Mouse (Mus musculus) embryo, embryonic 9.5 days (tissue): ENCODE data around the gene Nudt5.
"Not testable (repeated sequence)": the region's sequence is repeated elsewhere in the genome, so short reads cannot be mapped to it uniquely, and the experiment has no call there.

ENCODE experiments used
- DNase-seq: peaks from one replicate; pipeline ENCODE4 v3.0.0-alpha.2; 2017; ENCODE audit errors: extremely low spot score

Nudt5 gene

GRCm38 (mm10) chr2:5844873-5845631 is at the start of gene Nudt5, which contains the start of gene Cdc123:
Gene Nudt5, plus strand, starts transcription at chr2:5845019.
Gene Cdc123, minus strand, starts transcription at chr2:5845164.
- DNase-seq, result peak; percentile 91

DNA sequence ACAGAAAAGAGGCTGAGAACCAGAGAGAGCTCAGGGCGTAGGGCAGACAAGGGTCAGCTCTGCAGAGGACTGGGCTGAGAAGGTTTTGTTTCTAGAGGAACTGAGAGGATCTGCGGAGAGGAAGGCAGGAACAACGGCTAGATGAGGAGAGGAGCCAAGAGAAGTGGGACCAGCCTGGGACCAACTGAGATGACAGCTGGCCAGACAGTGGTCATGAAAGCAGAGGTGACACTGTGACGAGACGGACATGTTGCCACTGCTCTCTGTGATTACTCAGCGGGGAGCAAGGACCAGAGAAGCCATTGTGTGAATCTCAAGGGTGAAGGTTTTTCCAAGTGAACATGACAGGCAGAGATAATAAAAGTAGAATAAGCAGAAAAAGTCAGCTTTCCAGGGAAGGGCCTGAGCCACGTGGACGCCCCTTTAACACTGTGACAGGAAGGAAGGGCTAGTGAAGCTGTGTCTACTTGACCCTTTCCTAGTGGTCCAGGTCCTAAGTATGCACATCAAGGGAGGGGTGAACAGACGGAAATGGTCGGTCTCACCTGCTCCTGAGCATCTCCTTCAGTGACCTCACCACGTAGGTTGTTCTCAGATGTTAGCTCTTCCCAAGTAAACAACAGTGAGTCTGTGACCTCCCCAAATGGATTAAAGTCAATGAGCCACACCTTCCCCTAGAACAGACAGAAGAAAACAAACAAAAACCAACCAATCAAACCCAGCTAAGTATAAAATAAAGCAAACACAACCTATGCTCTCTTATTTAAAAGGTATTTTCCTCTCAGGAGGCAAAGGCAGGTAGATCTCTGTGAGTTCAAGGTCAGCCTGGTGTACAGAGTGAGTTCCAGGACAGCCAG is 46.8 kb upstream of the Nudt5 start:
- DNase-seq, result no peak

- DNase-seq, result no peak
Measured at GRCm38 (mm10) chr2:5801182-5801640, 43.6 kb upstream of the Nudt5 start.

DNA sequence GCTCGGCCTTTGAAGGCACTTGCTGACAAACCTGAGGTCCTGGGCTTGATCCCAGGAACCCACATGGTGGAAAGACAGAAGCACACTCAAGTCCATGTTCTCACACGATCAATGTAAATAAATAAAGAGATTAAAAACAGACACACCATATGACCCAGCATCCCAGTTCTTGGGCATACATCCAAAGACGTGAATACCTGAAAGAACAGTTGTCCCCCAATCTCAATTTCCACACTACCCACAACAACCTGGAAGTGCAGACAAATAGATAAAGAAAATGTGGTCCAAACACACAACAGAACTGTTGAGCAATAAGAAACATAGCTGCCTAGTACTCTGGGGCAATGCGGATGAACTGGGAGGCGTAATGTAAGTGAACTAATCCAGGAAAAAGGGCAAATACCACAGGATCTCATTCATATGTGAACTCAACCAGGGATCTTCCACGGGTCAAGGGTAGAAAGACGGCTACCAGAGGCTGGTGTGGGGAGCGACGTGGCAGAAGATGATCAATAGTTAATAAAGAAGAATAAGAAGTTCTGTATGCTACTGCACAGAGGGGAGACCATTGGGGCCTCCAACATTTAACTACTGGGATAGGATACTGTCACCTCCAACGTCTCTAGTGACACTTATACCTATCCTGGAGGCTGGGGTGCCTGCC is 42.8 kb upstream of the Nudt5 start:
- DNase-seq, result no peak

GRCm38 (mm10) chr2:5804440-5805045 is 40.3 kb upstream of the Nudt5 start:
- DNase-seq, result no peak

- DNase-seq, result no peak
Measured at GRCm38 (mm10) chr2:5805228-5805627, 39.6 kb upstream of the Nudt5 start.

DNA sequence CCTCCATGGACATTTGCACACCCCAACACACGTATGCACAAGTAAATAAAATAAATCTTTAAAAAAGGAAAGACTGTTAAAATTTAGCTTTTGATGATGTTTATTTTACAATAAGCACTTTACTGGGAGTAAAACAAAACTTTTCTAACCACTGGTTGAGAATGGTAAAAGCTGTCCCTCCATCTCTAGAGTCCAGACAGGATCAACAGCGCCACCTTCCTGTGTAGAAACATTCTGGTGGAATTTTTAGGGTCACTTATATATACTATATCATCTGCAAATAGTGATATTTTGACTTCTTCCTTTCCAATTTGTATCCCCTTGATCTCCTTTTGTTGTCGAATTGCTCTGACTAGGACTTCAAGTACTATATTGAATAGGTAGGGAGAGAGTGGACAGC is 38.6 kb upstream of the Nudt5 start:
- DNase-seq, result not testable (repeated sequence)

DNA sequence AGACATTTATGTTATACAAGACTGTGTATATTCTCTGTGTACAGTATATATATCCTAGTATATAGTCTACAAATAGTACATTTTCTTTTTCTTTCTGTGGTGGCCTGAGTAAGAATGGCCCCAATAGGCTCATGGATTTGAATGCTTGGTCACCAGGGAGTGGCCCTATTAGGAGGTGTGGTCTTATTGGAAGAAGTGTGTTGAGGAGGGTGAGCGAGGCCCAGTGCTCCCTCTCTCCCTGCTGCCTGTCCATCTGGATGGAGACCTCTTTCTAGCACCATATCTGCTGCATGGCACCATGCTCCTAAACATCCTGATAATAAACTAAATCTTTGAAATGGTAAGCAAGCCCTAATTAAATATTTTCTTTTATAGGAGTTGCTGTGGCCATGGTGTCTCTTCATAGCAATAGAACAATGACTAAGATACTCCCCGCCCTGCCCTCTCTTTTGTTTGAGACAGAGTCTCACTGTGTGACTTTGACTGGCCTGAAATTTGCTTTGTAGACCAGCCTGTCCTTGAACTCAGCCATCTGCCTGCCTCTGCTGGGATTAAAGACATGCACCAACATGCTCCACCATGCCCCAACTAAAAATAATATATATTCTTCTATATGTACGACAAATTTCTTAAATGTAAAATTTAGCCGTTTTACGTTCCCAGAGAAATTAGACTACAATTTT is 34.6 kb upstream of the Nudt5 start:
- DNase-seq, result no peak

GRCm38 (mm10) chr2:5811235-5811782 is 33.5 kb upstream of the Nudt5 start:
- DNase-seq, result no peak

GRCm38 (mm10) chr2:5821264-5821663 is 23.6 kb upstream of the Nudt5 start:
- DNase-seq, result no peak

DNA sequence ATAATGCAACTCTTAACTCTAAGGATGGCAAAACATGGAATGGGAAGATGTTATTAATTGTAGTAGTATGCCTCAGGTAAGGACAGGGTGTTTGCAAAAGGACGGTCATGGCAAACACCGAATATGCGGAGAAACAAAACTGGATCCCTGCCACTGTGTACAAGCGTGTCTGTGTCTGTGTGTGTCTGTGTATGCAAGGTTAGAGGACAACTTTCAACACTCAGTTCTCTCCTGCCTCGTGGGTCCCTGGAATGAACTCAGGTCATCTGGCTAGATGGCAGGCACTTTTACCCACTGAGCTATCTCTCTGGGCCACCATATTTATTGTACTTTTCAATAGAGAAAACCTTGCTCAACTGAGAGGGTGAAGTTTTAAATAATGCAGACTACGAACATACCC is 22.4 kb upstream of the Nudt5 start:
- DNase-seq, result no peak

DNA sequence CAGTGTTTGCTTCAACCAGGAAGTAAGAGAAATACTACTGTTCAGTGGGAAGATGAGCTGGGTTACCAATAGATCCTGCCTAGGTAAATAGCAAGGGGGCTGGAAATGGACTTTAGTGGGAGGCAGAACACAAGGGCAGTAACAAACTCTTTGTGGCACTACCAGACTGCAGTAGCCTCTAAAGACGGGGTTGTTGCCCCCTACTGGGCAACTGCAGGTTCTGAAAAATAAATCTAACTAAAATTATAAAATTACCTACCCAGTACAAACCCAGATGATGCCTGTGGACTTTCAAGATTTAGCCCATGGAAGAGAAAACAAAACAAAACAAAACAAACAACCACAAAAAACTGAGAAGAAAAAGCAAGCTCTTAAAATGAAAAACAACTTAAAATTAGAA is 20.6 kb upstream of the Nudt5 start:
- DNase-seq, result no peak

GRCm38 (mm10) chr2:5824685-5825084 is 20.1 kb upstream of the Nudt5 start:
- no peak for DNase-seq

- DNase-seq, result no peak
Measured at GRCm38 (mm10) chr2:5825265-5825913, 19.4 kb upstream of the Nudt5 start.

GRCm38 (mm10) chr2:5840815-5841214 is 4.0 kb upstream of the Nudt5 start:
- no peak for DNase-seq

DNA sequence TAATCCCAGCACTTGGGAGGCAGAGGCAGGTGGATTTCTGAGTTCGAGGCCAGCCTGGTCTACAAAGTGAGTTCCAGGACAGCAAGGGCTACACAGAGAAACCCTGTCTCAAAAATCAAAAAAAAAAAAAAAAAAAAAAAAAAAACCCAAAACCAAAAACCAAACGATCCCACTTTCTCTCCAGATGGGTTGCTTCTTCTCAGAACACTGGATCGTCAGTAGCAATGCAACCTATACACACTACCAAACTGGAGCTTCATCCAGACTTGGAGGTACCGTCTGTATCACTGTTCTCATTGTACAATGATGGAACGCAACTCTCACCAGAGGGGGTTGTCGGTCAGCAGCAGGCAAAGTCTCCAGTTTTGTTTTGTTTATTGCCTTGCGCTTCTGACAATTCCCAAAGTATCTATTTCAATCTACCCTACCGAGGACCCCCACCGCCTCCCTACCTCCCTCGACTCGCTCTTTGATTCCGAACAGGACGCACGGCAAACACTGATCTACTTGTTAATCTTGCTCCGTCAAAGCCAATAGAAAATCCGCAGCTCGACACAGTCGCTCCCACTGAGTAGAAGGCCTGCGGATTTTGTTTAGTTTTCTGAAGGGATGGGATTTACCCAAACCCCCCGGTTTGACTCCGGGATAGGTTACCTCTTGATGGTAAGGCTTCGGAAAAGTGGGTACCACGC is 492 bp upstream of the Nudt5 start:
- DNase-seq, result no peak

DNA sequence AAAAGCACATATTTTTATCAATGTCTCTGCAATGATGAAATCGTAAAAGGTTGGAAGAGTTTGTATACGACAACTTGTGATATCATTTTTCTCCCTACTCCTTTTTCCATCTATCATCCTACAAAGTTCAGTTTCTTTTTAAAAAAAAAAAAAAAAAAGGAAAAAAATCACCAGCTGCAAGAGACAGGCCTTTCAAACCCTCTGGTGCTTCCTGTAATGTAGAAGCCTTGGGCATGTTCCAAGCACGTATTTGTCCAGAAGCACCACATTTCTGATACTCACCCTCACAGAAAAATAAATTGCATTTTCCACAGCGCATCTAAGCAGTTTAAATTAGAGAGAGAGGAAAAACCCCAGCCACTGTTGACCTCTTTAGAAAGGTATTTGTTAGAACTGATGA is 1.0 kb downstream of the Nudt5 start:
- no peak for DNase-seq

GRCm38 (mm10) chr2:5851116-5851515 is 6.3 kb downstream of the Nudt5 start:
- DNase-seq, result no peak

DNA sequence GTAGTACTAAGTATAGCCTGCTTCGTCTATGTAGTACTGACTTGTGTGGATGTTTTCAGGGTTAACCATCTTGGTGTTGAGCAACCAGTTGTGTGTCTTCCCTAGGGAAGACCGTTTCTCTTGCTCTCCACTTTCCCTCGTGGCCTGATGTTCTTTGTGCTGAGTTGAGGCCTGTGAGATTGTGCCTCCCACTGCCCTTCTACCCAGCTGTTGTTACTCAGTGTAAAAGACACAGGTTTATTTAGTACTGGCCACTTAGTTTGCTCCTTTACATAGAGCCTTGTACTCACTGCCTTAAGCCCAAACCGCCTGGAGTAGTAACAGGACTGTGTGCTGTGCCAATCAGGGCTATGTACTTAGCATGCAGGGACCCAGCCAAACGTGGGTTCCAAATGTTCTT is 7.0 kb downstream of the Nudt5 start:
- DNase-seq, result no peak

DNA sequence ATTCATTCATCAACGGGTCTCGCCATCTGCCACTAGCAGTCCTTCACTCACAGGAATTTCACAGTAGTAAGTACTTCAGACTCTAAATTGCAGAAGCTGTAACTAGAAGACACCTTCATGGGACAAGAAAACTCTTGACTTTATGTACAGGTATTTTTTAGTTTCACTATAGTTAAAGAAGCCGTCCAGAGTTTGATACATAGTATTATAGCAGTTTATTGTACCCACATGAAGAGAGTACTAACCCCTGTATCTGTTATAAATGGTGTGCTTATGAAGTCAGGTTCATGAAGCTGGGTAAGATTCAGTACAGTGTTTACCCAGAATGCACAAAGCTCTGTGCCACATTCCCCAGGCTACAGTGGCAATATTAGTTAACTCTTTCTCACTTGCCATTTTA is 18.0 kb downstream of the Nudt5 start, which contains the start of gene Gm13199:
Gm13199 (minus strand) TSS at position 101 of the 400 bp plus-strand sequence.
- DNase-seq, result no peak
